Mouse (Mus musculus) forelimb bud, embryonic 11.5 days (tissue): ENCODE results near the gene Krtcap2.

Experiments
- DNase-seq: peaks from one replicate; pipeline ENCODE4 v3.0.0-alpha.2; 2012; ENCODE audit warnings: low read depth, low spot score

The Krtcap2 gene

DNA sequence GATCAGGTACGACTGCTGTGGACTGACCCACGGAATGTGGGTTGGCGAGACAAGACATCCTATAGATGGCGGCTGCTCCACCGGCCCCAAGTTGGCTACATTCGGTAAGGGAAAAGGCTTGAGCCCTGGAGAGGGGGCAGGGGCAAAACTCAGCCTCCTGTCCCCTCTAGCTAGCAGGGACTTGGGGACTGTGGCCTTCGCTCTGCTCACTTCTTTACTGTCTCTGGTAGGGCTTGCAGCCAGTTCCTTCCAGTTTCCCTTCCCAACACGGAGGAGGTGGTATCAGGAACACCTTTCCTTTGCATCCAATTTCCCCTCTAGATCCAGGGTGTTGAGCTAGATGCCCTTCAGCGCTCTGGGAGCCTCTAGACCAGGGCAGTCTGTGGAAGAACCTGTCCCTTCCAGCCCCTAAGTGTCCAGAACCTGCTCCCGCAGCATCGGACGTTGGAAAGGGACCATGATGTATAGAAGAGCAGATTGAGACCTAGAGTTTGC lies 20.4 kb upstream of the Krtcap2 start:
- DNase-seq: no peak

- DNase-seq: no peak
Measured at GRCm38 (mm10) chr3:89225918-89226317, 19.8 kb upstream of the Krtcap2 start.

DNA sequence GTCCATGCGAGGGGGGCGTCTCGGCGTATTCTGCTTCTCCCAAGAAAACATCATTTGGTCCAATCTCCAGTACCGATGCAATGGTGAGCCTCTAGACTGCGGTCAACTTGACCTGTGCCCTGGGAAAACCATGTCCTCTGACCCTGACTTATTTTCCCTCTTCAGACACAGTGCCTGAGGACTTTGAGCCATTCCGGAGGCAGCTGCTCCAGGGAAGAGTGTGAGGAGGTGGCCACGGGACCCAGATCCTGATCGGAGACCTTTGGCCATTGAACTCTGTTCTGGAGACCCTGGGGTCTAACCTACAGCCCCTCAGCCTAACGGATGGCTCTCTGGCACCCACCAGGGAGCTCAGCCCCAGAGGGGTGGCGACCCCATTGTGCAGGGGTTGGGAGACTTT lies 19.4 kb upstream of the Krtcap2 start:
- no peak for DNase-seq

DNA sequence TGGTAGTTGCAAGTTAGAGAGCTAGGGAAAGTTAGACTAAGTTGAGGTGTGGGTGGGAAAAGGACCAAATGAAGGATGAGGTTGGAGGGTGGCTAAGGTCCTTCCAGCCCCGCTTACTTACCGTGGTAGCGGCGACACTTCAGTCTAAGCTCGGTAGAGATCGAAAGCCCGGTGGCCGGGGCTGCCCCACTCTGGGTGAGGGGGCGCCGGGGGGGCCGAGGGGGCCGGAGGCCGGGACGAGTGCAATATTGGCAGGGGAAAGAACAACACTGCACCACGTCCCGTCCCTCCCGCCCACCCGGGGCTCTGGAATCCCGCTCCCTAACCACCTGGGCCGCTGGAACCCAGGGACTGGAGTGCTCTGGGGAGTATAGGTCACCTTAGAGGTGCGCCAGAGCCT lies 18.9 kb upstream of the Krtcap2 start, which contains the start of gene Mtx1:
Mtx1 (minus strand) TSS at position 189 of the 400 bp plus-strand sequence.
- DNase-seq: no peak

GRCm38 (mm10) chr3:89227307-89228179 lies 18.2 kb upstream of the Krtcap2 start:
- peak; percentile 93 for DNase-seq

DNA sequence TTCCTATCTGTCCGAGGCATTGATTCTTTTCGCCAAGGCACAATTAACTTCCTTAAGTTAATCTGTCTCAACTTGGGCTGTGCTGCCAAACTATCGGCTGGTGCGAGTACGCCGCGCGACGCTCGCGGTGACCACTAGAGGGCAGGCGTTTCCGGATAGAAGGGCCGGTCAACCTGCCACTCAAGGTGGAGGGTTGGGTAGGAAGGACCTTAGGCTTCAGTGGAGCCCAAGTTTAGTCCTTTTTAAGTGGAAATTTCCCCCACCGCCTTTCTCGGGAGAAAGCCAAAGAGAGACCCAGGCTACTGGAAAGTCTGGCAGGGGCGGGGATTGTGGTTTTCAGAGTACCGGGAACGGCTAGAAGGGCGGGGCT lies 17.6 kb upstream of the Krtcap2 start:
- DNase-seq: peak; percentile 78

DNA sequence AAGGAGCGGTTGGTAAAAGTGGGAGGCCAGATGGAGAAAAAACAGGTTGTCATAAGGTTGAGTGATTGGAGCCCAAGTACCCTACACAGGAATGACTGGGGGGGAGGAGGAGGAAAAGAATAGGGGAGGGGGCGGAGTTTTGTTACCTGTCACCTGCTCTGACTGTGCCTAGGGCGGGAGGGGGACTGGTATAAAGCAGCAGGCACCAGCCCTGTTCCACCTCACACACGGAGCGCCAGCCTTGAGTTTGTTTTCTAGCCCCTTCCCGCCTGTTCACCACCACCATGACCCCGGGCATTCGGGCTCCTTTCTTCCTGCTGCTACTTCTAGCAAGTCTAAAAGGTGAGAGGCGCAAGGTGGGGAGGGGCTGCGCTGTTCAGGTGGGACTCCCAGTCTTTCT lies 16.9 kb upstream of the Krtcap2 start, which contains the start of gene Muc1:
Muc1 (plus strand) TSS at position 222 of the 400 bp plus-strand sequence.
- no peak for DNase-seq

DNA sequence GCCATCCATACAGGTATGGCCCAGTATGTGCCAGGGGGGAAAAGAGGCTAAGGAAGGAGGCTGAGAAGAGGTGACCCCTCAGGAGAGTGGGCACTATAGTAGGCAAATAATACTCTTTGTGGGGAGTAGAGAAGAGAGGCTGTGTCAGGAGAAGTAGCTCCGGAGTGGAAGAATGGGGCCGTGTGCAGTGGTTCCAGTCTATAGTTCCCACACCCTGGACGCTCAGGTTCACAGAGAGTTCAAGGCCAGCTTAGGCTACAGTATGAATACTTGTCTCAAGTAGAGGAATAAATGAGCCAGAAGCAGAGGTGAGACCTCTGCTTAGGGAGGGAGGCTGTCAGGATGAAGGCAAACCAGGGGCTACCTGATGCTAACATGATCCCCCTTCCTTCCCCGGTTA lies 16.5 kb upstream of the Krtcap2 start:
- DNase-seq: no peak

DNA sequence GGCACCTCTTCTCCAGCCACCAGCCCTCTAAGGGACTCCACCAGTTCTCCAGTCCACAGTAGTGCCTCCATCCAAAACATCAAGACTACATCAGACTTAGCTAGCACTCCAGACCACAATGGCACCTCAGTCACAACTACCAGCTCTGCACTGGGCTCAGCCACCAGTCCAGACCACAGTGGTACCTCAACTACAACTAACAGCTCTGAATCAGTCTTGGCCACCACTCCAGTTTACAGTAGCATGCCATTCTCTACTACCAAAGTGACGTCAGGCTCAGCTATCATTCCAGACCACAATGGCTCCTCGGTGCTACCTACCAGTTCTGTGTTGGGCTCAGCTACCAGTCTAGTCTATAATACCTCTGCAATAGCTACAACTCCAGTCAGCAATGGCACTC lies 15.2 kb upstream of the Krtcap2 start:
- no peak for DNase-seq

GRCm38 (mm10) chr3:89231345-89231744 lies 14.4 kb upstream of the Krtcap2 start:
- DNase-seq: no peak

DNA sequence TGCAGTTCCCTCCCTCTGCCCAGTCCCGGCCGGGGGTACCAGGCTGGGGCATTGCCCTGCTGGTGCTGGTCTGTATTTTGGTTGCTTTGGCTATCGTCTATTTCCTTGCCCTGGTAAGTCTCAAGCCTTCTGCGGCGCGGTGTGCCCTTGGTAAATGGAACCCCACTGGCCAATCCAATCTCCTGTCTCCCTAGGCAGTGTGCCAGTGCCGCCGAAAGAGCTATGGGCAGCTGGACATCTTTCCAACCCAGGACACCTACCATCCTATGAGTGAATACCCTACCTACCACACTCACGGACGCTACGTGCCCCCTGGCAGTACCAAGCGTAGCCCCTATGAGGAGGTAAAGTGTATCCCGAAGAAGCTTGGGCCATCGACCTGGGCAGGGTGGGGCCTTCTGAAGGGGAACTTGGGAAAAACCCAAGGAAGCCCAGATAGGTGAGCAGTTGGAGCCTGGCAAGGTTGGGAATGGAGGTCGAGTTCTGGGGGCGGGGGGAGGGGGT lies 13.9 kb upstream of the Krtcap2 start:
- DNase-seq: no peak

DNA sequence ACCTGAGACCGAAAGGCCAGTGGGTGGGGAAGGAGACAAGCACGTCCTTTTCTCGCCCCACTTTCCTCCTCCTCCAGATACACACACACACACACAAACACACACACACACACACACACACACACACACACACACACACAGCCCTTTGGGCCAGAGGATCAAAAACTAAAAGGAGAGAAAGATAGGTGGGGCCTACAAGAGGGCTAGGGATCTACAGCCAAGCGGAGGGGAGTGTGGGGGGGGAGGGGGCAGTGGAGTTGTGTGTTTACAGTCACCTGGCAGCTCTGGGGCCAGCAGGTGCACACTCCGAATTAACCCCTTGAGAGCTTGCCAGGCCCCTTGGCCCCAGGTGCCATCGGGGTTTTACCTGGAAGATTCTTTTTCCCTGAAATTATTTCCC lies 13.2 kb upstream of the Krtcap2 start:
- DNase-seq: no peak

- DNase-seq: no peak
Measured at GRCm38 (mm10) chr3:89233562-89234110, 12.1 kb upstream of the Krtcap2 start.

GRCm38 (mm10) chr3:89236516-89236915 lies 9.2 kb upstream of the Krtcap2 start:
- no peak for DNase-seq

DNA sequence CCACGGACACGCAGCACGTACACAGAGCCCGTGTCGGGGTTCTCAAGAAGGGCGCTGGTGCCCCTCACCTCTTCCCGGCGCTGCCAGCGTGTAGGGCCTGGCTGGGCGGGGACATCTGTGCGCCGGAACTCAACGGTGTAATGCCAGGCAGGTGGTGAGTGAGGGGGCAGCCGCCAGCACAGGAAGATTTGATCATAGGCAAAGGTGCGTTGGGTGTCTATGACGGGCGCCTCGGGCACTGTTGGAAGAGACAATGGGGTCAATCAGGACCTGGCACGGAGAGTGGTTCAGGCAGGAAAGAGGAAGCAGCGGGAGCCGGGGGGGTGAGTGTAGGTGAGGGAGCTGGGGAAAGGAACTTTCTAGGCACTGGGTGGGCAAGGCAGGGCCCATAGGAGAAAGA lies 8.1 kb upstream of the Krtcap2 start:
- DNase-seq: no peak

GRCm38 (mm10) chr3:89238494-89238893 lies 7.3 kb upstream of the Krtcap2 start:
- no peak for DNase-seq

DNA sequence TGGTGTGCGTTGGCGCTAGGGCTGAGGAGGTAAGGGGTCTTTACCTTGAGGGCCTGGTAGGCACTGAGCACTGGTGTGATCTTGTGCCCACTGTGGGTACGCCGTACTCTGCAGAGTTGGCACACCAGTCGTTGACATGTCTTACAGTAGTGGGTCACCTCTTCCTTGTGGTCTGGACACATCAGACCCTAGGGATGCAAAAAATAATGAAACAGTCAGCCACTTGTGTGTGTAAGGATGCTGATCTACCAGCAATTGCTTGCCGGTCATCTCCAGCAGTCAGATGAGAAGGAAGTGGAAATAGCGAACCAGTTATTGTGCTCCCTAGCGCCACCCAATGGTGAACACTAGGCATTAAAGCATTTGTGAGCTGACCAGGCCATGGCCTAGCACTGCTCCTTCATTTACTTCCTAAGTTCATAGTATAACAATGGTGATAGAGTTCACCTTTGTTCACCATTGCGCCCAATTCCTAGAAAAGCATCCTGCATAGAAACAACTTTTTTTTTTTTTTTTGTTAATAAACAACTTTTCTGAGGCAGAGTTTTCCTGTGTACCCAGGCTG lies 3.4 kb upstream of the Krtcap2 start:
- peak; percentile 55 for DNase-seq

DNA sequence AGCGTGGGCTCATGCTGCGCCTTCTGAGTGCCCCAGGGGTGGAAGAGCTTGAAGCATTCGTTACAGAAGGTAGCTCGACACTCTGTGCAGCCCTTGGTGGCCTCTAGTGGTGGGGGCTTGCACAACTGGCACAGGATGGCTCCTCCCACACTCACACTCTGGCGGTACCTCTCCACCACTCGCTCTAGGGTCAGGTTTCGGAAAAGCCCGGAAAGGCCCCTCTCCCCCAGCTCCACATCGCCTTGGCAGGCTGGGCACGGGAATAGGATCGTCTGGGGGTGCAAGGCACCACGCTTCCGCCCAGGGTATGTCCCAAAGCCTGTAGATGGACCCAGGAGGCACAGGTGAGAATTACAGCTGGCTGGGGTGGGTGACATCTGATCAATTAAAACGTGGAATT lies 2.2 kb upstream of the Krtcap2 start:
- DNase-seq: peak; percentile 75

GRCm38 (mm10) chr3:89244158-89244981 lies 1.4 kb upstream of the Krtcap2 start:
- DNase-seq: no peak

GRCm38 (mm10) chr3:89244982-89245687 lies 631 bp upstream of the Krtcap2 start:
- DNase-seq: peak; percentile 43
